22 mouse cellular contexts compared by ENCODE assay signal in genomic region chr13:15662375-15662774, GRCm38 (mm10).
DNase-seq lines count a peak whose midpoint lies in the region; ATAC-seq lines count a peak whose summit lies in the region.
"Had no signal": no experiment of that assay in that cellular context is flagged by ENCODE, and none has a peak within 500 bp of the region (broad histone marks: within the 10 kb centered on the region; RNA-seq: fewer than 3 reads in every experiment).

No protein-coding gene starts in this region.

- 46% methylated on average over 10 of the region's 10 CpGs for WGBS in hindbrain, embryonic 11.5 days
- 60% methylated on average over 10 of the region's 10 CpGs for WGBS in hindbrain, embryonic 13.5 days
- 13% methylated on average over 10 of the region's 10 CpGs for WGBS in embryonic facial prominence, embryonic 11.5 days

- H3K27me3 ChIP-seq in hindbrain, embryonic 11.5 days (ENCODE audit: control insufficient read depth, insufficient read depth, low read length) = no peaks in the 10 kb centered on the region
- H3K27me3 ChIP-seq in hindbrain, embryonic 13.5 days = no peaks in the 10 kb centered on the region
- H3K27me3 ChIP-seq in embryonic facial prominence, embryonic 11.5 days (ENCODE audit: control insufficient read depth, insufficient read depth, low read length) = no peaks in the 10 kb centered on the region

- peak; percentile 8 for DNase-seq in hindbrain, embryonic 11.5 days (ENCODE audit: low spot score)
- peak; percentile 70 for DNase-seq in embryo, embryonic 10 days (ENCODE audit: low spot score)
- peak; percentile 50 for DNase-seq in embryonic facial prominence, embryonic 11.5 days (ENCODE audit: low spot score)
- peak; percentile 27 for DNase-seq in mesoderm, embryonic 11.5 days (ENCODE audit: low read depth, low spot score)
- no peak for DNase-seq in layer of hippocampus, adult 18-20 months (ENCODE audit: low spot score in 2 of 2)
- DNase-seq in thymus, postnatal 14 days = no peak
- DNase-seq: adrenal gland, postnatal 36 days; cerebellum, adult 11 months; cerebellum, adult 9-11 months; gastrocnemius, postnatal 36 days; heart, postnatal 4 days; kidney, postnatal 25 days; lung, postnatal 4 days; thymus, adult 2 months had no signal

- no peak overlapping the region for H3K4me2 ChIP-seq in hindbrain, embryonic 11.5 days (replicated peaks; ENCODE audit: low read depth, low read length)
- H3K4me2 ChIP-seq in hindbrain, embryonic 13.5 days = no peak overlapping the region
- H3K4me2 ChIP-seq in embryonic facial prominence, embryonic 11.5 days (ENCODE audit: low read depth, low read length) = no peak overlapping the region
- H3K4me2 ChIP-seq: heart, embryonic 15.5 days had no signal

- H3K27ac ChIP-seq in hindbrain, embryonic 11.5 days (ENCODE audit: low read depth, low read length) = no peak overlapping the region
- no peak overlapping the region for H3K27ac ChIP-seq in hindbrain, embryonic 13.5 days
- H3K27ac ChIP-seq in embryonic facial prominence, embryonic 11.5 days (replicated peaks; ENCODE audit: low read depth, low read length) = 0 out of 2 replicates have a peak overlapping the region, but pooled peaks have one; percentile 56
- H3K27ac ChIP-seq: forebrain, embryonic 10.5 days; heart, embryonic 15.5 days; left cerebral cortex, adult 2 months had no signal

- ATAC-seq in hindbrain, embryonic 11.5 days (ENCODE audit: low FRiP score) = no peak
- ATAC-seq in hindbrain, embryonic 13.5 days (ENCODE audit: low FRiP score) = no peak
- ATAC-seq in embryonic facial prominence, embryonic 11.5 days (replicated peaks; ENCODE audit: insufficient number of reproducible peaks, low FRiP score, low TSS enrichment, low read depth) = no peak; the same call in 1 of the 2 replicates
- ATAC-seq: CD4-positive, CD25-positive, alpha-beta regulatory T cell, adult 4 months; intestine, postnatal 0 days; midbrain, embryonic 16.5 days had no signal

- H3K9ac ChIP-seq in hindbrain, embryonic 11.5 days (ENCODE audit: low read depth, low read length) = no peak overlapping the region
- no peak overlapping the region for H3K9ac ChIP-seq in hindbrain, embryonic 13.5 days
- H3K9ac ChIP-seq in embryonic facial prominence, embryonic 11.5 days (replicated peaks; ENCODE audit: low read length) = no peak overlapping the region
- H3K9ac ChIP-seq: heart, embryonic 15.5 days had no signal

- H3K36me3 ChIP-seq in hindbrain, embryonic 11.5 days (ENCODE audit: control insufficient read depth, insufficient read depth, low read length) = peaks cover 4% of the 10 kb centered on the region; the same call in 1 of the 2 replicates
- H3K36me3 ChIP-seq in hindbrain, embryonic 13.5 days = no peaks in the 10 kb centered on the region; the same call in 1 of the 2 replicates
- H3K36me3 ChIP-seq in embryonic facial prominence, embryonic 11.5 days (replicated peaks; ENCODE audit: control insufficient read depth, insufficient read depth, low read depth, low read length) = peaks cover 6% of the 10 kb centered on the region
- H3K36me3 ChIP-seq: heart, embryonic 15.5 days had no signal

- H3K4me1 ChIP-seq in hindbrain, embryonic 11.5 days (replicated peaks; ENCODE audit: control insufficient read depth, insufficient read depth, low read length) = no peaks in the 10 kb centered on the region
- H3K4me1 ChIP-seq in hindbrain, embryonic 13.5 days (replicated peaks) = 0 out of 2 replicates have a peak, but pooled peaks cover 5% of the 10 kb centered on the region
- peaks cover 3% of the 10 kb centered on the region; the same call in 1 of the 2 replicates for H3K4me1 ChIP-seq in embryonic facial prominence, embryonic 11.5 days (ENCODE audit: control insufficient read depth, insufficient read depth, low read length)

- no peaks in the 10 kb centered on the region for H3K9me3 ChIP-seq in hindbrain, embryonic 11.5 days (ENCODE audit: control insufficient read depth, low read length)
- no peaks in the 10 kb centered on the region for H3K9me3 ChIP-seq in hindbrain, embryonic 13.5 days
- H3K9me3 ChIP-seq in embryonic facial prominence, embryonic 11.5 days (replicated peaks; ENCODE audit: control insufficient read depth, low read length) = no peaks in the 10 kb centered on the region
- H3K9me3 ChIP-seq: forebrain, embryonic 10.5 days; heart, embryonic 15.5 days had no signal

- no peak overlapping the region for H3K4me3 ChIP-seq in hindbrain, embryonic 11.5 days (ENCODE audit: low read depth, low read length)
- no peak overlapping the region for H3K4me3 ChIP-seq in hindbrain, embryonic 13.5 days
- no peak overlapping the region for H3K4me3 ChIP-seq in embryonic facial prominence, embryonic 11.5 days (ENCODE audit: low read depth, low read length)
- H3K4me3 ChIP-seq: forebrain, embryonic 10.5 days; heart, embryonic 15.5 days; left cerebral cortex, adult 2 months; myocyte had no signal

Comparison
In these comparisons a context has a peak if more than half of its experiments do, and no peak if none do; other contexts are left out.
1. DNase-seq: peak in hindbrain, embryonic 11.5 days (single experiment), embryo, embryonic 10 days (single experiment), embryonic facial prominence, embryonic 11.5 days (single experiment) and mesoderm, embryonic 11.5 days (single experiment); none in layer of hippocampus, adult 18-20 months (0 of 2) and thymus, postnatal 14 days (single experiment).